Mouse (Mus musculus) small intestine, adult 2 months (tissue): ENCODE results near the gene Ndrg3. TPM values are rescaled to one million over a fixed set of nuclear protein-coding genes. Genes with fewer than 3 reads are reported as not detected.
A peak's percentile ranks its signal among the peaks of the same experiment; 100 is the strongest.

Experiments used
- H3K27ac ChIP-seq: fragments of 200-500 bp; 2 replicates; pipeline ENCODE4 v1.5.1; 2012; ENCODE audit warnings: low read depth, low read length, control low read depth, inconsistent platforms; ENCODE audit not compliant: insufficient read depth
- H3K27me3 ChIP-seq: fragments of 200-500 bp; 2 replicates; pipeline ENCODE4 v1.6.1; 2012; ENCODE audit warnings: mild to moderate bottlenecking, moderate library complexity, low read length, inconsistent platforms; ENCODE audit not compliant: control insufficient read depth, insufficient read depth
- H3K36me3 ChIP-seq: fragments of 200-500 bp; 2 replicates; pipeline ENCODE4 v1.6.1; 2012; ENCODE audit warnings: mild to moderate bottlenecking, low read length, control low read depth, inconsistent platforms; ENCODE audit not compliant: control insufficient read depth, insufficient read depth
- H3K4me1 ChIP-seq: fragments of 200-500 bp; 2 replicates; pipeline ENCODE4 v1.6.1; 2012; ENCODE audit warnings: low read length, inconsistent platforms, mixed read lengths; ENCODE audit not compliant: control insufficient read depth, insufficient read depth, insufficient read length
- H3K4me3 ChIP-seq: fragments of 200-500 bp; 2 replicates; pipeline ENCODE4 v1.5.1; 2012; ENCODE audit warnings: low read depth, mild to moderate bottlenecking, control low read depth, inconsistent platforms, low read length, moderate library complexity
- CTCF ChIP-seq: fragments of 200-500 bp; IDR thresholded peaks from 2 replicates; pipeline ENCODE4 v1.5.1; 2012; ENCODE audit warnings: low read depth, mild to moderate bottlenecking, control low read depth, inconsistent platforms, low read length, moderate library complexity, mixed read lengths; ENCODE audit not compliant: insufficient replicate concordance, insufficient read length; ENCODE audit errors: extremely low read depth
- POLR2A ChIP-seq: fragments of 200-500 bp; IDR thresholded peaks from 2 replicates; pipeline ENCODE4 v1.6.1; 2012; ENCODE audit warnings: low read depth, mild to moderate bottlenecking, control low read depth, inconsistent platforms, low read length, moderate library complexity
- WGBS: fragments of 180-500 bp; shearing (Covaris S2); methylation state at CpG from one replicate; pipeline ENCODE4 v1.1.7; 2018; 5-methylcytosine and 5-hydroxymethylcytosine counted together
- polyA plus RNA-seq: library from polyadenylated mRNA; depleted of rRNA; stranded (reverse); fragments of >200 nt; gene quantifications from 2 replicates; pipeline ENCODE4 v1.2.3, GENCODE M21; 2012

The Ndrg3 gene
- polyA plus RNA-seq, 1 experiment: 41.0 TPM

GRCm38 (mm10) chr2:157012341-157012740, 20.5 kb upstream of the Ndrg3 start:
- peak overlapping the region; percentile 19; the same call in 1 of the 2 replicates for H3K27ac ChIP-seq
- TF ChIP-seq CTCF (no peak), POLR2A (no peak)
- H3K27me3 ChIP-seq: no peaks in the 10 kb centered on the region
- 38% methylated on average over 6 of the region's 6 CpGs for WGBS
- peaks cover 21% of the 10 kb centered on the region; the same call in 1 of the 2 replicates for H3K4me1 ChIP-seq
- no peak overlapping the region for H3K4me3 ChIP-seq
- peaks cover 2% of the 10 kb centered on the region; the same call in 1 of the 2 replicates for H3K36me3 ChIP-seq

DNA sequence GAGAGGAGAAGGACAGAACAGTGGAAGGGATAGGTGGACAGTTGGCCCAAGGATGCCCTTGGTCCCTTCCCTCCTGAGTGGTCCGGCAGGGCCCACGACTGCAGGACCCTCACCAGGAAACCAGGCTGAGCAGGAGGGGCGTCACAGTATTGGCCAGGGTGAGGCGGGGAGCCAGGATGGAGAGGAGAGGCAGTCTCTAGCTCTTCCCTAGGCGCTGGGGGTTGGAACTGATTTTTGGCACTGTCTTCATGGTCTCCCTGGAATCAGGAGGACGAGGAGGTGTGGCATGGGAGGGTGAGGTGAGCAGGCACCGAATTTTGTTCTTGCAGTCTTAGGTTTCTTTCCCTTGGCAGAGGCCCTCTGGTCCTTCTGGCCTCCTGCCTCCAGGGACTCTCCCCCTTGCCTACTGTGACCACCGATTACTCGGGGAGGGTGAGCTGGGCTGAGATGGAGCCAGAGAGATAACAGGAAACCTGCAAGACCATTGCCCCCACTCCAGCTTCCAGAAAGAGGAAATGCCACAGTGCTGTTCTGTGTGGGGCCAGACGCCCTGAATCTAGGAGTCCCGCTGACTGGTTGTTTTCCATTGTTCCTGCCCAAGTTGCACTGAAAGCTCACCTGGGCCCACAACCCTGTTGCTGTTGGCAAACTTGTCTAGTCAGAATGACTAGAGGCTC, 18.9 kb upstream of the Ndrg3 start:
- 55% methylated on average over 11 of the region's 11 CpGs for WGBS
- Histone ChIP-seq H3K4me3 (no peak overlapping the region), H3K27me3 (no peaks in the 10 kb centered on the region), H3K27ac (no peak overlapping the region), H3K36me3 (no peaks in the 10 kb centered on the region), H3K4me1 (peaks cover 23% of the 10 kb centered on the region)
- TF ChIP-seq CTCF: no peak

- Histone ChIP-seq H3K27me3 (no peaks in the 10 kb centered on the region), H3K36me3 (no peaks in the 10 kb centered on the region), H3K4me3 (no peak overlapping the region), H3K4me1 (peaks cover 23% of the 10 kb centered on the region), H3K27ac (no peak overlapping the region)
- TF ChIP-seq POLR2A (no peak), CTCF (no peak)
These were observed 18.3 kb upstream of the Ndrg3 start for GRCm38 (mm10) chr2:157010121-157010520.

- H3K4me3 ChIP-seq: no peak overlapping the region
- TF ChIP-seq POLR2A (no peak), CTCF (no peak)
- H3K36me3 ChIP-seq: no peaks in the 10 kb centered on the region
- no peaks in the 10 kb centered on the region for H3K27me3 ChIP-seq
- no peak overlapping the region for H3K27ac ChIP-seq
- H3K4me1 ChIP-seq: peaks cover 23% of the 10 kb centered on the region
These were observed 16.7 kb upstream of the Ndrg3 start for GRCm38 (mm10) chr2:157008509-157008908.

DNA sequence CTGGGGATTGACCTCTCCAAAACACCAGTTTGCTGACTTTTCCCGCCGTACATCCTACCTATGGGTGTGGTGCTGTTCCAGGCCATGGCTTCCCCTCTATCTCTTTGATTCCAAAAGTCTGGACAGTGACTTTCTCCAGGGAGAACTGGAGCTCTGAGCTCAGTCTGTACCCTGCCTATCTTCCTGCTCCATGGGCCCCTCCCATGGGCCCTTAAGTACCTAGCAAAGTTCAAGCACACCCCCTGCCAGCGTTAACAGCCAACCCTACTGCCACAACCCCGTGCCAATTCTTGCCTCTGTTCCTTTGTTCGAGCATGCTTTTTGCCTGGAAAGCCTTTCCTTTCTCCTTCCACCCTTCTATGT, 15.4 kb upstream of the Ndrg3 start:
- peaks cover 17% of the 10 kb centered on the region for H3K4me1 ChIP-seq
- no peaks in the 10 kb centered on the region for H3K36me3 ChIP-seq
- peak overlapping the region; percentile 64 for H3K27ac ChIP-seq
- H3K27me3 ChIP-seq: no peaks in the 10 kb centered on the region
- 9% methylated on average over 5 of the region's 5 CpGs for WGBS
- H3K4me3 ChIP-seq: peak overlapping the region; percentile 71
- TF ChIP-seq POLR2A (no peak), CTCF (no peak)

DNA sequence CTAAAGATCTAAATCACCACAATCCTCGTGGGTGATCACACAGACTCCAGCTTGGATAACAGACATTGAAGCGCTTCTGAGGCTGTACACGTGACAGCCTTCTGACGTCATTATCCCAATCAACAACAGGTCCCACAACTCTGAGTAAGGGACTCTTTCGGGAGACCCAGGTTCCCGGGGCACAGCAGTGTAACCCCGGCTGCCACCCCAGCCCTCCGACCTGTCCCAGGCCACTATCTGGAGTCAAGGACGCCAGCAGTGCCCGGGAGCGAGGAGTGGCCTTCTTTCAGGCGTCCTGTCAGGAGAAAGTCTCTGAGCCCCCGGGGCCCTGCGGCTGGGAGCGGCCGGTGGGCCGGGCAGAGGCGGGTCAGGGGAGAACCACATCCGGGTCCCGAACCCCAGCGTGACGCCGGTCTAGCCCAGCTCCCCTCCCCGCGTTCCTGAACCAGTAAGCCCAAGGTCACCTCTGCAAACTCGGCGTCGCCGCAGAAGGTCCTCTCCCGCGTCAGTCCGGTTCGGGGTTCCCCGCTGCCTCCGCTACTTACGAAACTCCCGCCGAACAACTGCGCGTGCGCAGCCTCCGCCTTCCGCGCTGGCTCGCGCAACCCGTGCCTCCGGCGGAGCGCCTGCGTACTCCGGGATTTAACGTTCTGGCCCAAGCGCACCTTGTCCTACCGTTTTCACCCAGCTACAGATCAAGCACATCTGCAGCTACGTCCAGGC, 14.8 kb upstream of the Ndrg3 start, which contains the start of gene Dsn1:
Gene Dsn1, minus strand, starts transcription at position 644 of the 723 bp plus-strand sequence.
- under 1% methylated on average over 56 of the region's 56 CpGs for WGBS
- TF ChIP-seq POLR2A: no peak
- no peak for TF ChIP-seq CTCF
- Histone ChIP-seq H3K27me3 (no peaks in the 10 kb centered on the region), H3K4me3 (peak within 1 kb of the TSS; percentile 71), H3K36me3 (no peaks in the 10 kb centered on the region), H3K27ac (peak within 1 kb of the TSS; percentile 64), H3K4me1 (peaks cover 13% of the 10 kb centered on the region)

DNA sequence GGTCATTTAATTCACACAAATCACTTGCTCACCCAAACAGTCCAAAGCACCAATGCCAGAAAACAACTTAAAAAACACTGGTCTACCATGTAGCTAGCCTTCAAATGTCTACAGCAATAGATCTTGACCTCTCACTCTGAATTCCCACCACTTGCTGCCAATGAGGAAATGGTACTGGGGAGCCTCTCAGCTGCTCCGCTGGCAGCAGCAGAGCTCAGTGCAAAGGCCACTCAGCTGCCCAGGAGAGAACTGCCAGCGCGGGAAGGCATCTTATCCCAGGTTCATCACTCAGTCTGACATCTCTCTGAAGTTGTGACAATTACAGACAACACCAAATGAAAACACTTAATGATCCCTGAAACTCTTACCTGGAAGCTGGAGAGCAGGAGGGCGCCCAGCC, 10.5 kb upstream of the Ndrg3 start:
- H3K36me3 ChIP-seq: peaks cover 3% of the 10 kb centered on the region; the same call in 1 of the 2 replicates
- 40% methylated on average over 4 of the region's 4 CpGs for WGBS
- H3K4me3 ChIP-seq: no peak overlapping the region
- TF ChIP-seq POLR2A (no peak), CTCF (no peak)
- no peak overlapping the region for H3K27ac ChIP-seq
- peaks cover 1% of the 10 kb centered on the region for H3K4me1 ChIP-seq
- H3K27me3 ChIP-seq: no peaks in the 10 kb centered on the region
